Mouse (Mus musculus) midbrain, postnatal 0 days (tissue): Measurements from ENCODE around the gene Slc25a26. TPM values are rescaled to one million over a fixed set of nuclear protein-coding genes. Genes with fewer than 3 reads are reported as not detected.

ENCODE experiments used
- ATAC-seq: fragments of 200-750 bp; cut with Nextera tagmentation; 2 replicates; pipeline ENCODE4 v1.8.0; 2017; ENCODE audit warnings: moderate number of reproducible peaks, mild to moderate bottlenecking, moderate TSS enrichment, moderate library complexity; ENCODE audit not compliant: low FRiP score
- DNase-seq: peaks from one replicate; pipeline ENCODE4 v3.0.0-alpha.2; 2015; ENCODE audit warnings: low spot score
- H3K27ac ChIP-seq: fragments of 300-500 bp; sonication (generic); 2 replicates; pipeline ENCODE4 v1.5.1; 2014; ENCODE audit warnings: low read depth, mild to moderate bottlenecking, low read length, mixed read lengths
- H3K27me3 ChIP-seq: fragments of 300-500 bp; sonication (generic); 2 replicates; pipeline ENCODE4 v1.6.1; 2014; ENCODE audit warnings: low read length, control low read depth, mixed read lengths; ENCODE audit not compliant: insufficient read depth
- H3K36me3 ChIP-seq: fragments of 300-500 bp; sonication (generic); 2 replicates; pipeline ENCODE4 v1.6.1; 2014; ENCODE audit warnings: low read length, control low read depth, mixed read lengths; ENCODE audit not compliant: insufficient read depth
- H3K4me1 ChIP-seq: fragments of 300-500 bp; sonication (generic); 2 replicates; pipeline ENCODE4 v1.6.1; 2014; ENCODE audit warnings: mild to moderate bottlenecking, control low read depth, antibody characterized with exemption, low read length, mixed read lengths; ENCODE audit not compliant: insufficient read depth
- H3K4me2 ChIP-seq: fragments of 300-500 bp; sonication (generic); 2 replicates; pipeline ENCODE4 v1.6.1; 2014; ENCODE audit warnings: low read depth, mild to moderate bottlenecking, low read length, mixed read lengths; ENCODE audit not compliant: poor library complexity, severe bottlenecking
- H3K4me3 ChIP-seq: fragments of 300-500 bp; sonication (generic); 2 replicates; pipeline ENCODE4 v1.5.1; 2014; ENCODE audit warnings: low read depth, mild to moderate bottlenecking, low read length, moderate library complexity
- H3K9ac ChIP-seq: fragments of 300-500 bp; sonication (generic); replicated peaks from 2 replicates; pipeline ENCODE4 v1.6.1; 2014; ENCODE audit warnings: mild to moderate bottlenecking, low read length, moderate library complexity, mixed read lengths; ENCODE audit not compliant: poor library complexity, severe bottlenecking
- H3K9me3 ChIP-seq: fragments of 300-500 bp; sonication (generic); 2 replicates; pipeline ENCODE4 v1.6.1; 2016; ENCODE audit warnings: low read length, control low read depth
- CTCF ChIP-seq: IDR thresholded peaks from 2 replicates; pipeline ENCODE4 v1.5.1; 2016; ENCODE audit warnings: antibody characterized with exemption, mild to moderate bottlenecking
- WGBS: fragments of 180-500 bp; shearing (Covaris S2); extraction: QIAGEN DNeasy Blood & Tissue Kit; methylation state at CpG from one replicate; pipeline ENCODE4 v1.1.7; 2014; 5-methylcytosine and 5-hydroxymethylcytosine counted together
- polyA plus RNA-seq: library from polyadenylated mRNA; unstranded; fragments of >200 nt; fragmentation: Nextera tagmentation; extraction: Ambion mirVana; gene quantifications from 2 replicates; pipeline ENCODE4 v1.2.1, GENCODE M21; 2015
- total RNA-seq: library from RNA; depleted of rRNA; stranded (reverse); fragments of >200 nt; gene quantifications from 2 replicates; pipeline ENCODE4 v1.2.3, GENCODE M21; 2014

Gene Slc25a26
- total and polyA plus RNA-seq, 2 experiments from 2014 or later, result 10.7 to 11.8 TPM

- no peak overlapping the region for H3K9ac ChIP-seq
- no peak for TF ChIP-seq CTCF
- H3K27ac ChIP-seq, result 0 out of 2 replicates have a peak overlapping the region, but pooled peaks have one; percentile 9
- no peak for ATAC-seq
- no peak overlapping the region for H3K4me3 ChIP-seq
- 79% methylated on average over 9 of the region's 9 CpGs for WGBS
- H3K9me3 ChIP-seq, result no peaks in the 10 kb centered on the region
- no peaks in the 10 kb centered on the region for H3K27me3 ChIP-seq
- no peaks in the 10 kb centered on the region; the same call in 1 of the 2 replicates for H3K4me1 ChIP-seq
- H3K4me2 ChIP-seq, result no peak overlapping the region
- no peak for DNase-seq
- peaks cover 28% of the 10 kb centered on the region for H3K36me3 ChIP-seq
These were observed 120.7 kb downstream of the Slc25a26 start for GRCm38 (mm10) chr6:94620801-94621301.

DNA sequence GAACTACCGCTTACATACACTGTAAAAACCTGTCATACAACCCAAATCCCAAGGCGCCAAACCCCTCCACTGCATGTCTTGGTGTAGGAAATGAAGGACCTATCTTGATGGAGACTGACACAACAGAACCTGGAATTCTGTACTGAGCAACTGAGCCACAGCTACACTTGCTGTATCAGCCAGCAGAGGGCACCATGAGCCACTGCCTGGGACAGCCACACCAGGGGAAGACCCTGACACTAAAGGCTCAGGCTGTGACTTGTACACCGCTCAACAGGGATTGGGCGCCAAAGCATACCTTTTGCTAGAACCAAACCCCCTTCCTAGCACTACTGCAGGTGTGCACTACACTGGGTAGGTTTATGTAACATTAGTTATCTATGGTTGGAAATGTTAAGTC, 122.9 kb downstream of the Slc25a26 start:
- peaks cover 28% of the 10 kb centered on the region for H3K36me3 ChIP-seq
- WGBS, result 82% methylated on average over 4 of the region's 4 CpGs

GRCm38 (mm10) chr6:94624543-94624942, 124.4 kb downstream of the Slc25a26 start:
- 92% methylated on average over 5 of the region's 5 CpGs for WGBS
- Histone ChIP-seq H3K9me3 (no peaks in the 10 kb centered on the region), H3K36me3 (peaks cover 28% of the 10 kb centered on the region), H3K4me2 (no peak overlapping the region), H3K27me3 (no peaks in the 10 kb centered on the region), H3K9ac (no peak overlapping the region), H3K4me3 (no peak overlapping the region), H3K27ac (no peak overlapping the region), H3K4me1 (no peaks in the 10 kb centered on the region; the same call in 1 of the 2 replicates)
- ATAC-seq (no peak), DNase-seq (no peak)
- no peak for TF ChIP-seq CTCF

More for the DNA sequence above, 122.9 kb downstream of the Slc25a26 start:
- H3K4me2 ChIP-seq, result no peak overlapping the region
- H3K9ac ChIP-seq, result no peak overlapping the region
- H3K27ac ChIP-seq, result no peak overlapping the region
- no peaks in the 10 kb centered on the region for H3K27me3 ChIP-seq
- TF ChIP-seq CTCF, result peak; percentile 88
- DNase-seq (peak; percentile 73), ATAC-seq (no peak)
- no peaks in the 10 kb centered on the region for H3K9me3 ChIP-seq
- no peaks in the 10 kb centered on the region; the same call in 1 of the 2 replicates for H3K4me1 ChIP-seq
- no peak overlapping the region for H3K4me3 ChIP-seq

GRCm38 (mm10) chr6:94625896-94626295, 125.8 kb downstream of the Slc25a26 start:
- DNase-seq (no peak), ATAC-seq (no peak)
- no peak overlapping the region for H3K4me2 ChIP-seq
- no peaks in the 10 kb centered on the region for H3K9me3 ChIP-seq
- 75% methylated on average over 5 of the region's 5 CpGs for WGBS
- H3K36me3 ChIP-seq, result peaks cover 22% of the 10 kb centered on the region
- H3K4me3 ChIP-seq, result no peak overlapping the region
- H3K4me1 ChIP-seq, result no peaks in the 10 kb centered on the region; the same call in 1 of the 2 replicates
- H3K27me3 ChIP-seq, result no peaks in the 10 kb centered on the region
- no peak overlapping the region for H3K27ac ChIP-seq
- TF ChIP-seq CTCF, result no peak
- H3K9ac ChIP-seq, result no peak overlapping the region

DNA sequence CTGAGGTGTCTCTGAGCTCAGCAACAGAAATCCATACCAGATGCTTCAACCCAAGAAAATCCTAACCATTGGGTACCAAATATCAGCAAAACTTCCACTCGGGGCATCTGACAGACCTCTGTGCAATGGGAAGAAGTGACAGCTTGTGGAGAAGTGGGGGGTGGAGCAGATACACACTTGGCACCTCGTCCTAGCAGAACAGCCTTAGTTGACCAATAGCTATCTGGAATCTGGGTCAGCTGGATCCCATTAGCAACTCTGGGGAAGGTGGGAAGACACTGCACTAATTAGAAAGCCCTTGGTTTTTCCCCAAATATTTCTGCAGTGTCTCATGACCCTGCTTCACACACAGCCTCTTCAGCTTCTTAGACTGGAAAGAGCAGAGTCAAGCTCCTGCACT, 126.7 kb downstream of the Slc25a26 start:
- 74% methylated on average over 2 of the region's 2 CpGs for WGBS
- Histone ChIP-seq H3K9me3 (no peaks in the 10 kb centered on the region), H3K4me1 (no peaks in the 10 kb centered on the region; the same call in 1 of the 2 replicates), H3K4me3 (no peak overlapping the region), H3K9ac (no peak overlapping the region), H3K27ac (no peak overlapping the region), H3K4me2 (no peak overlapping the region), H3K36me3 (peaks cover 16% of the 10 kb centered on the region), H3K27me3 (no peaks in the 10 kb centered on the region)
- ATAC-seq, result no peak
- TF ChIP-seq CTCF, result no peak
- DNase-seq, result peak; percentile 22

- no peak for TF ChIP-seq CTCF
- H3K27ac ChIP-seq, result 0 out of 2 replicates have a peak overlapping the region, but pooled peaks have one; percentile 12
- H3K9ac ChIP-seq, result no peak overlapping the region
- no peak overlapping the region for H3K4me3 ChIP-seq
- H3K9me3 ChIP-seq, result no peaks in the 10 kb centered on the region
- no peaks in the 10 kb centered on the region for H3K27me3 ChIP-seq
- no peak overlapping the region for H3K4me2 ChIP-seq
- no peak for DNase-seq
- 57% methylated on average over 15 of the region's 15 CpGs for WGBS
- ATAC-seq, result no peak
- H3K36me3 ChIP-seq, result peaks cover 8% of the 10 kb centered on the region; the same call in 1 of the 2 replicates
- H3K4me1 ChIP-seq, result no peaks in the 10 kb centered on the region; the same call in 1 of the 2 replicates
These were observed 127.8 kb downstream of the Slc25a26 start for GRCm38 (mm10) chr6:94627714-94628595.
